Mouse (Mus musculus) right cerebral cortex, postnatal 25 days (tissue): ENCODE data around the gene Sirt7.

Experiments
- DNase-seq: peaks from one replicate; pipeline ENCODE4 v3.0.0; 2022

Gene Sirt7

DNA sequence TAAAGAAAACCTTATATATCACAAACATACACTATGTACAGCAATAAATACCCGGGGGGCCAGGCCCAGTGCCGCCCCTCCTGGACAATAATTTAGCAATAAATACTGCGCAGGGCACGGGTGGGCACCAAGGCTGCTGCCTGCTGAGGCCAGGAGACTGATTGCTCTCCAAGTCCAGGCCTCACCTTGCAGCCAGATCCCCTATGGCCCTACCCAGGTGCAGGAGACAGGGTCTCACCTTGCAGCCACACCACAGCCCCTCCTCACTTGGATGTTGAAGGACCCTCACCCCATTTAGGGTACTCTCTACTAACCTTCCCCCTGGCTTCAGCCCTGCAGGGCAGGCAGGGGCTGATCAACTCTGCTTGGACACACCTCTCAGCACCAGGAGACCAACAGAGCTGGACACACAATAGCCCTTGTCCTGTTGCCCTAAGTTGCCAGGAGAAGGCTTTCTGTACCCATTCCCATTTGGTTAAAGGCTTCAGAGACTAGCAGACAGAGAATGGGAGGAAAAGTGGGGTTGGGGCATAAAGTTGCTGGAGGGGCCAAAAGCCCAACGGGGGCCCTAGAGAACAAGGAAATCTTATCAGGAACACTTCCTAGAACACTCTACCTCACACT lies at the start of gene Sirt7:
Sirt7 (minus strand) TSS at position 89 of the 624 bp plus-strand sequence.
- DNase-seq: no peak

DNA sequence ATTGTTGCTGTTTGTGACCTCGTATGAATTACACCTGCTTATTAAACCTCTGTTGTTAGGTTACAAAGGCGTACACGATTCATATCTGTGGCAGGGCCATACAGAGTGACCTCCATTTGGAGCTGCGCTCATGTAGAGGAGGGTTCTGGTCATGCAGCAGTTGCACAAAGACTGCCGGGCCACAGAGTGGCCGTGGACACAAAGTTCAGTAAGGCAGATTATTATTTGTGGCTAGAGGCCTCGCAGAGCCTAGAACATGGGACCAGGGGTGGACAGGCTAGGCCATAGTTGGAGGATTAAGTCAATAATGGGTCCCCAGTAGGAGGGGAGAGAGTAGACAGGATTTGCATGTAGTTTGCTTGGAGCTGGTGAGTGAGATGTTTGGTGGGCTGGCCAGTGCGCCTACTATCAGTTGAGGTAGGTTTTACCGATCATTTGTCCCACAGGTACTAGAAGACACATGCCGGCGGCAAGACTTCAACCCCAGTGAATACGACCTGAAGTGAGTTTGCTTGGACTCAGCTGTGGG lies 48.6 kb upstream of the Sirt7 start:
- no peak for DNase-seq

DNA sequence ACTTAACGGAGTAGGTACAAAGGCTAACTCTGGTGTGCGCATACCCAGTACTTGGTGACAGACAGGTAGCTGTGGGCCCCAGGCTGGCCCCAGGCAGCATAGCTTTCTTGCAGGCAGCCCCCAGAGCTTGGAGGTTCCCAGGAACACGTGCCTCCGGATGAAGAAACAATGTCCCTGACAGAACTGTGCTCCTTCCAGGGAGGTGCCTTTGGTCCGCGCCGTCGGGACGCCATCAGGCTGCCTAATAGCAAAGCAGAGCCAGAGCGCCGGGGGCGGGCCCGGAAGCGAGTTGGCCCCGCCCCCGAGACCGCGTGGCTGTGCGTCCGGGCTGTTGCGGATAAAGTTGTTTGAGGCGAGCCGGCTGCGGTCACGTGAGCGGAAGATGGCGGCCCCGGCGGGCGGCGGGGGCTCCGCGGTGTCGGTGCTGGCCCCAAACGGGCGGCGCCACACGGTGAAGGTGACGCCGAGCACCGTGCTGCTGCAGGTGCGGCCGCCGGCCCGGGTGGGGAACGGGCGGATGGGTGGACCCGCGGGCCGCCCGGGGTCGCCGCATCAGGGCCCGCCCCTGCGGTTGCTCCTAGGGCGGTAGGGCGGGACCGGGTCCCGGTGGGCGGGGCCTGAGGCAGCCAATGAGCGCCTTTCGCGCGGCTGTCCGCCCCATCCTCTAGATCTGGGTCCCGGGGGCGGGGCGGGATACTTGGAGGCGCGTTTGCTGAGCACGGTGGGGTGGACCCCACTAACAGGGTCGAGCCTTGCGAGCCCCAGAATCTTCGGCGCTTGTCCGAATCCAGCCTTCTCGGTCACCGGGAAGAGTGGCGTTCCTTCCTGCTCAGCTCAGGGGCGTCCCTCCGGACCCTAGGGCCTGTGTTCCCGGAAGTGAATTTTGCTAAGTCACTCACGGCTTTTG lies 47.9 kb upstream of the Sirt7 start, which contains the start of gene Aspscr1:
Aspscr1 (plus strand) TSS at position 287 of the 907 bp plus-strand sequence.
- peak; percentile 96 for DNase-seq

DNA sequence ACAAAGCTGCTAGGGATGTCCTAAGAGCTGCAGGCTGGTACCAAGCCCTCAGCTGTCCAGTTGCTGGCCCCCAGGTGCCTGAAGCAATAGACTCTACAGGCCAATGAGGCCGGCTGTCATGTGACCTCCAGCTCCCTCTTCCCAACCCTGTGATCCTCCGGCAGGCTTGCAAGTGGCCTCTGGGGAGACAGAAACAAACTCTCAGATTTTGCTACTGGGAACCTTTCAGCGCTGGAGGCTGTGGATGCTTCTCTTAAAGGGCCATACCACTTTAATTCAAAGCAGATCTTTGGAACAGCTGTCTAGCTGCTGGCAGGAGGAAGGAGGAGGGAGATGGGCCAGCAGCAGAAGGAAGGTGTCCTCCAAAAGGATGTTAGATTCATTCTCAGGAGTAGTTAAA lies 41.6 kb upstream of the Sirt7 start:
- no peak for DNase-seq

DNA sequence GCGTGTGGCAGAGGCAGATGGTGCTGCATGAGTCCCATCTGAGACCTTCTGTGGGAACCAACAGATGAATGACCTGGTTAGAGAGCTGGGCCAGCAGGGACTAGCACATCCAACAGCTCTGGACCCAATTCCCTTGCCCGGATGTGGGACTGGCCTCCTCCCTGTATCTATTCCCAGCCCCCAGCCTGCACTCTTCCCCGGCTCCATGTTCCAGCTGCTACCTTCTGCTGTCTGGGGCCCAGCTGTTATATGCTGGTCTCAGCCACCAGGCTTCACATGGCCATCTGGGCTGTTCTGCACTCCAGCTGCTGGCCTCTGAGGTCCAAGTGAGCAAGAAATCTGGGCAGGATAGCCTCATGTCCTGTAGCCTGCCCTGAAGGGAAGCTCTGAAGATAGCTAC lies 40.4 kb upstream of the Sirt7 start:
- DNase-seq: no peak

DNA sequence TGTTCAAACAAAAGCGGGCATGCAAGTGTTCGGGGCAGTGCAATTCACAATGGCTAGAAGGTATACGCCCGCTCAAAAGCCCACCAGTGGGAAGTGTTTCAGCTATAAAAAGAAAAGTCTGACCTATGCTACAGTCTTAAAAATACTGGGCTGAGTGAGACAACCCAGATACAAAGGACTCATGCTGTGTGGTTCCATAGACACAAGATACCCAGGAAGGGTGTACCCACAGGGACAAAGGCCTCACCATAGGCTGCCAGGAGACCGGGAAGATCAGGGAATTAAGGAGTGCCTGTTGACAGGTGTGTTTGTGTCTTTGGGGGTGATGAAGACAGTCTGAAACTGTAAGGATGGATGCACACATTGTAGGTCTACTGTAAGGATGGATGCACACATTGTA lies 38.7 kb upstream of the Sirt7 start:
- DNase-seq: no peak

DNA sequence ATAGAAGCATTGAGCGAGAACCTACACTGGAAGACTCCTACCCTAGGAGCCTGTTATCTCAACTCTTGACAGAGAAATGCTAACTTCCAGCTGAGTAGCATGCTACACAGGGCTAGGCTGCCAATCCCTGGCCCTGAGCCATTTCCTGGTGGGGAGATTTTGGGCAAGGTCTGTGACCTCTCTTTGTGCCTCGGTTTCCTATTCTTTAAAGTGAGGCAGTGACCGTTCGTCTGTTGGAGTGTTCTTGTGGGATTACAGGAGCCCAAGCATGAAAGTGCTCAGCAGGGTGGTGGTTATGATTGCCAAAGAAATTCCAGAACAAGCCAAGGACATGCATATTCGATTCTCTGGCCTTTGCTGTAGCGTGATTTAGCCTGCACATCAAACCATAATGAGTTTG lies 37.7 kb upstream of the Sirt7 start:
- no peak for DNase-seq

DNA sequence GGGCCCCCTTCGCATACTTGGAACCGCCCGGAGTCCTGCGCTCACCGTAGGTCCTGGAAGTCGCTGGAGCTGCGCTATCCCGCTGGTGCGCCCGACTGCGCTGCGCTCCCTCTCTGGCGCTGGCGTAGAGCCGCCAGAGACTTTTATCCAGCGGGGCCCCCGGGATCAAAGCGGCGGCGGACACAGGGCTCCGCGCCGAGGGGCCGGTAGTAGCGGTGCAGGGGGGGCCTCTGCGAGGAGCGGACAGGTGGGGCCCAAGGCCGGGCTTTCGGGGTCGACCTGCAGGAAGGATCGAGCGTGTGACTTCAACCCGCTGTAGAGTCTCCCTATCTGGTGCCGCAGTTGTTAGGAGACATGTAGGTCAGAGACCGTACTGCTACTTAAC lies 36.0 kb upstream of the Sirt7 start, which contains the start of gene Notum:
Notum (minus strand) TSS at position 100 of the 385 bp plus-strand sequence.
- no peak for DNase-seq

DNA sequence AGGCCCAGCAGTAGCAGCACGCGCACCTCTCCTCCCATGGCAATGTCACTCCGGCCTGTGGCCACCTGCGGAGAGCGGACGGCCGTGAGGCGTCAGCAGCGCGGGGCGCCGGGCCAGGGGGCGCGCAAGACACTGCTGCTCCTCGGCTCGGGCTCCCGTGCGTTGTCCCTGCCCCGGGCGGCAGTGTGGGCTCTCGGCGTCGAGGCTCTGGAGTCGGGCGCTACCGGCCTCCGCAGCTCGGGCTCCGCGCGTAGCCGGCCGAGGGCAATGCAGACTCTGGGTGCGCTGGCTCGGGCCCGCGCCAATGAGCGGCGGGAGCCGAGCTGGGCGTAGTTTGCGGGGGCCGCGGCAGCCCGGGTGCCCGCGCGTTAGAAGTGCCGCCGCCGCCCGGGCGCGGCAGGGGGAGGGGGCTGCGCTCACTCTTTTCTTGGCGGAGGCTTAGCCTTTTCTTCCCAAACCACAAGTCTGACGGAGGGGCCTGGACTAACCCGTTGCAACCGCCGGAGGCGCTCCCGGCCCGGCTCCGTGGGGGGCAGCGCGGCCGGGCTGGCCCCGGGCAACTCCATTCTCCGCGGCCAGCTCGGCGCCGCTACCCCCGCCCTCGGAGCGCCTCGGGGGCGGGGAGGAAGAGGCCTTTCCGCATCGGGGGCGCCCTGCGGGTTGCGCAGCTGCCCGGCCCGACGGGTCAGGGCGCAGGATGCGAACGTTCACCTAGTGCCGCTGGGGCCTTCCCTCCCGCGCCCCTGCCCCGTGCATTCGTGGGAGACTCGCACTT lies 35.4 kb upstream of the Sirt7 start:
- DNase-seq: no peak

DNA sequence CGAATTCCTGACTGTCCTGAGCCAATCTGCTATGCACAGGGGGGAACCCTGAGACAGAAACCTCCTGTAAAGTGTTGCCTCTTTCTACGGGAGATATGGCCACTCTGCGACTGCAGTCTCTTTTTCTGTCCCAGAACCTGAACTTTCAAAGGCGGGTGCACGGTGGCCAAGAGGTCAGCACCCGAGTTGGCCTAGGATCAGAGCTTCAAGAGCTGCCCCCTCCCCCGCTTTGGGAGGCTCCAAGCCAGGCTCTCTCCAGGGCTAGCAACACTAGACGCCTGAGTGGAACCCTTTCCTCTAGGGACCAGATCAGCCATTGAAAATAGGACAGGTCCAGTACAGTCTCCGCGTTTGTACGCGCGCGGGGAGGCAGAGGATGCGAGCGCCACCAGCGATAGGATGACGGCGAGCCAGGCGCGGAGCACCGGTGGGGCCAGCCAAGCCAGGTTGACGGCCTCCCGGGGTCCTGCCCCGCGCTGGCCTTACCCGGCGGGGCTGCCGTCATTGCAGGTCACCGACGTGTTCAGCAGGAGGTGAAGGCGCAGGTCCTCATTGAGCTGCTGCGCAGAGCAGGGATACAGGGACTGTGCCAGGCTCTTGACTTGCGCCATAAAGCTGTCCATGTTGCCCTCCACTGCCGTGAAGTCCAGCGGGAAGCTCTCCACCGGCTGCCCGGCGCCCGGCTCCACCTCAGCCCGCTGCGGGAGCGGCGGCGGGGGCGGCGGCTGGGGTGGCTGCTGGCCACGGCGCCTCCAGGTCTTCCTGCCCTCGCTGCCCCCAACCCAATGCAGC lies 34.7 kb upstream of the Sirt7 start:
- DNase-seq: no peak

DNA sequence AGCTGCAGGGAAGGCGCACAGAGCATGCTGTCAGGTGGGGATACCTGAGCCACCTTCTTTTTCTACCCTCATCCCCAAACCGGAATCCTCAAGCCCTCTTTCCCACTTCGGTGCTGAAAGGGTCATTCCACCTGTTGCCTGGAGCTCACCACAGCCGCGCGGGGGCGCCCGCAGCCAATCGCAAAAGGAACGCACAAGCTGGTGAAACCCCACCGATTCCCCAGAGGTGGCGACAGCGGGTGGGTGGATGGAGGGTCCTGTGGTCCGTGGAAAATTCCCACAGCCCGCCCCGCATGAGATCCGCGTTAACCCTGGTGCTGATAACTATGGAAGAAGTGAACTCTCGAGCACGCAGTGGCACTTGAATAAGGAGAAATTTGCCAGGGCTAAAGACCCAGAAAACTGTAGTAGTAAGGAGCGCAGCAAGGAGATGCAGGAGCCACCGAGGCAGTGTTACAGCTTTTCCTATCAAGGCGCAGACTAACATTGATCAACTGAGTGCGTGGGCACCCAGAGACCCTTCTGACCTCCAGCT lies 33.9 kb upstream of the Sirt7 start:
- peak; percentile 72 for DNase-seq

DNA sequence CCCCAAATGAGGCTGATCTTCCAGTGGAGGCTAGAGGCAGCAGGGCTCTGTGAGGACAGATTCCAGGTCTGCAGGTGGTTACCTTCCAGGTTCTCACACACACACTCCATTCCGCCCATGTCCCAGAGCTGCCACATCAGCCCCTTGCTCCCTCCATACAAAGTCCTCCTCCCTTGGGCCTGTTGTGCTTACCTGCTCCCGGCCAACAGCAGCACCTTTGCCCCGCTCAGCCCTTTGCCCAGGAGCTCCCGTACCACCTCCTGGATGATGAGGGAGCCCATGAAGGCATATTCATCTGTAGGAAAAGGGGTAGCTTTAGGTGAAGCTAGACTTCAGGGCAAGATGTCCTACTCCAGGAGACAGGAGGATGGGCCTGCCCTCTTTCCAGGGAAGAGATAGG lies 32.3 kb upstream of the Sirt7 start:
- DNase-seq: no peak

DNA sequence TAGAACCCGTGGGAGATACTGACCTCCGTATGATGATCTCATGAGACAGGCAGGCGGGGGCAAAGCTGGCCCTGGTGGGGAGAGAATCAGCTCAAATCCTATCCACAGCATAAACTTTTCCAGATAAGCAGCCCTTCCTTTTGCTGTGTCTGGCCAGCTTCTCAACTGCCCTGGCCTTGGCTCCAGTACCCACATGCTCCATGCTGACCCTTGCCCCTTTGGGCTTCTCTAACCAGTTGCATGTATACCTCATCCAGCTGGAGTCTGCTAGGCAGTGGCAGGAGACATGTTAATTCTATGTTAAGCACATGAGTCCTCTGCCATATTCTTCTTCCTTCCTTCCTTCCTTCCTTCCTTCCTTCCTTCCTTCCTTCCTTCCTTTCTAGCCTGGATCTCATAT lies 29.7 kb upstream of the Sirt7 start:
- no peak for DNase-seq

DNA sequence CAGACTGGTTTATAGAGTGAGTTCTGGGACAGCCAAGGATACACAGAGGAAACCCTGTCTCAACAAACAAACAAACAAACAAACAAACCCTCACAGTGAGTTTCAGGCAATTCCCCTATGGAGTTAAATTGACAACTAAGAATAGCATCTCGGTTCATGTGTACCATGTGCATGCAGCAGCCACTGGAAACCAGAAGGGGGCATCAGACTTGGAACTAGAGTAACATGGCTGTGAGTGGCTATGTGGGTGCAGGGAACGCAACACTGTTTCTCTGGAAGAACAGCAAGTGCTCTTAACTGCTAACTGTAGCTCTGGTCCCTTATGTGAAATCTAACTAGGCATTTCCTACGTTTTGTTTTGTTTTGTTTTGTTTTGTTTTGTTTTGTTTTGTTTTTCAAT lies 26.8 kb upstream of the Sirt7 start:
- no peak for DNase-seq

DNA sequence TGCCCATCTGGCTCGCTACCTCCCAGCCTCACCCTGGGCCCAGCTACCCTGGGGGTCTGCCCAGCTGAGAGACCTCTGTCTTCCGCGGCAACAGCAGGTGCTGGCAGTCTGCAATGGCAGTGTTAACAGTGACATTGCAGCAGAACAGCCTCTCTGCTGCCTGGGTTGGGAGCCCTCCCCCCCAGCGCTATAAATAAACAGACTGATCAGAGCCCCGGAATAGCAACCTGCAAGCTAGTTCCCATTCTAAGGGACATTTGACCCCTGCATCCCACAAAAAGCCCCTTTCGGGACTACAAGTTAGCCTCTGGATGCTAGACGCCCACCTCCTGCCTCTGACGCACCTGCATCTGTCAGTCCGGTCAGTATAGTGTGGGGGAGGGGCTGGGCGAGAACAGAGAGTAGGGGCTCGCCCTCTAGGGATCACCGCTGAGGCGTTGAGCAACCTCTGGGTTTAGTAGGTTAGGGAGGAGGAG lies 23.0 kb upstream of the Sirt7 start, which contains the start of gene Myadml2:
Myadml2 (minus strand) TSS at position 158 of the 476 bp plus-strand sequence.
- no peak for DNase-seq

DNA sequence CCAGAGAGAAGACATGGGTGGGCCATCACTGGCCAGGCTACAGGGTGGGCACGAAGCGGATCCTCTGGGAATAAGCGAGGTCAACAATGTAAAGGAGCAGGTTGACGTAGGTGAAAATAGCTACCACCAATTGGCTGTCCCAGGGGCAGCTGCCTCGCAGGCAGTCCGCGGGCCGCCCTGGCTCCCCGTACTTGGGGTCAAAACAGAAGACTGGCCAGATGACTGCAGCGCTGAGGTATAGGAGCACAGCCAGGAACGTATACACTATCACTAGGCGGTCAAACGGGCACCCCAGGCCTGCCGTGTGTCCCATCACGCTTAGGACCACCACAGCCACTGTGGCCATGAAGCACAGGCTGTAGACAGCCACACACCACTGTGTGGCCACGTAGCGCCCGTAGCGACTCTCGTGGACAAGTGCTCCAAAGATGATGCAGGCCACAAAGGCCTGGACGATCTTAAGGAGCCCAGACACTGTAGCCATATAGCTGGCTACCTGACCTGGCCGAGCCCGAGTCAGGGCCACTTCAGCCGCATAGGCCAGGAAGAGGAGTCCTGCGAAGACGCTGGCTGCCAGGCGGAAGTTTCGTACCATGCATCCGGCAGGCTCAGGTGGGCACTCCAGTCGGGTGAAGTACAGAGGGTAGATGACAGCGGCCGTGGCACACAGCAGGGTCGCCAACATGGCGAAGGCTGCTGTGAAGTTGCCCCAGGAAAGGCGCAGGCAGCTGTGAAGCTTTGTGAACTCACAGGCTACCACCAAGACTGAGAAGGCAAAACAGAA lies 22.2 kb upstream of the Sirt7 start:
- no peak for DNase-seq

DNA sequence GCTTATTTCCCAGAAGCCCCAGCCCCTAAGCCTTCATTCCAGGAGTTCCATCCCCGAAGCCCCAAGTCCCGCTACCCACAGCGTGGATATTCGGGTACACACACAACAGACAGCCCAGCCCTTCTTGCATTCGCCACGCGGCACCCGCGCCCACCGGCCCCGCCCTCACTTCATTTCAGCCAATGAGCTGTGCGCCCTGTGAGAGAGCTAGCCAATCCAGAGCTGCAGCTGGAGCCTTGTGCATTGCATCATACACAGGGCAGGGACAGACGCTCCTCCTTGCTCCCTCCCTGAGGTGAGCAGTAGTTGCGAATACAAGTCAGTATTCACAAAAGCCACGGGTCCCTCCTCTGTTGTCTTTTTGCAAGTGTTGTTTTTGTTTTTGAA lies 18.6 kb upstream of the Sirt7 start, which contains the start of gene Pycr1:
Pycr1 (minus strand) TSS at position 169 of the 387 bp plus-strand sequence.
- peak; percentile 93 for DNase-seq

DNA sequence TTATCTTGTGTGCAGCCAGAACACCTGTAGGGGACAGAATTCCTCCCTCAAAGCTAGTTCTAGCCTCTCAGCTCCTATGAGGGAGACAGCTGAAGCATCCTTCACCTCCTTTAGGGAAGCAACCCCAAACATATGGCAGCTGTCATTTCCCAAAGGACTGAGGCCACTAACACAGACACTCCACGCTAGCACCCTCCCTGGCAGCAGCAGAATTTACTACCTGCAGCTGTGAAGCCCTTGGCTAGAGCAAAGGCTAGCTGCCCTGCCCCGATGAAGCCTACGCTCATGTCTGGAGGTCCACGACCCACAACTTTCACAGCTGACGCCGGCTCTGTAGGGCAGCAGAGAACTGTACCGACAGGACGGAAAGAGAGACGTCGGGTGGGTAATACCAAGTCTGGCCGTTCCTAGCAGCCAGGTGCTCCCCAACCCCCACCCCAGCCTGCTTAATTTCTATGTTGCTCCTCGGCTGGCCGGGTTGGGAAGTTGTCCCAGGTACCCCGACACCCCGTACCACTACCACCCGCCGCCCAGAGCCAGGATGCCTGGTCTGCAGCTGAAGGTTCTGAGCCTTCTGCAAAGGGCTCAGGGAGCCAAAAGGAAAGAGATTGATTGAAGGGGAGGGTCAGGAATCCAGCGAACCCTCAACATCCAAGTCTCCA lies 18.0 kb upstream of the Sirt7 start:
- DNase-seq: no peak

DNA sequence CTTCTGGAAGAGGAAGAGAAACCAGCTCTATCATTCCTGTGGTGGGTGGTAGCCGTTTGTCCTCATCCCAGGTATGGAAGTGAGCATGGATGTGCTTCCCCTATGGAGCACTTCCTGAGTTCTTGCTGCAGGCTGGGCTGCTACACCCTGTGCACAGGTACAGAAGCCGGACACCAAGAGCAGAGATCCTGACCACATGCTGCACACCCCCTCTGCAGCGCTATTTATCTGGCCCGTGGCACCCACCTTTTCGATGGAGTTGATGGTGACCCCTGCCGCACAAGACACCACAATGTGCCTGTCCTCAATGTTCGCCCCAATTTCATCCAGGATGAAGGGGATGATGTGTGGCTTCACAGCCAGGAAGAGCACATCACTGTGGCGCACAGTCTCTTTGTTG lies 16.8 kb upstream of the Sirt7 start:
- DNase-seq: no peak

DNA sequence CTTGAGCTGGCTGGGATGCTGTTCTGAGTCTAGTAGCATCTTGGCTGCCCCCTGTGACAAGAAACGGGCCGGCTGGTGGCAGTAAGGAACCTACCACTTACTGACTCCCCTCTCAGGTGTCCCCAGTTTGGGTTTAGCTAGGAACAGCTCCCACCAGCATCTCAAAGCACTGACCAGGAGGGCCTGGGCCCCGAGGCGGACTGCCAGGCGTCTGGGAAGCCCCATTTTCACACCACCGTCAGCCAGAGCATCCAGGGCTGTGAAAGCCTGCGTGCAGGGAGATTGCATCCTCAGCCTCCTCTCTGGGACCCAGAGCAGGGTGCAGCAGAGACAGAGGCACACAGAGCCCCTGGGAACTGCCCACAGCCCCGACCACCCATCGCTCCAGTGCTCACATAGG lies 16.2 kb upstream of the Sirt7 start:
- DNase-seq: no peak
